Mouse (Mus musculus): ENCODE measurements around the gene Usp50. TPM values are rescaled to one million over a fixed set of nuclear protein-coding genes. Genes with fewer than 3 reads are reported as not detected.

Gene Usp50
- polyA plus RNA-seq (2012; rRNA removed; ENCODE audit: low replicate concordance) = 1.4 and 1.7 TPM in 2 replicates

GRCm38 (mm10) chr2:126783370-126783769 lies at the start of gene Usp50:
Gene Usp50, minus strand, starts transcription at chr2:126783470.

DNA sequence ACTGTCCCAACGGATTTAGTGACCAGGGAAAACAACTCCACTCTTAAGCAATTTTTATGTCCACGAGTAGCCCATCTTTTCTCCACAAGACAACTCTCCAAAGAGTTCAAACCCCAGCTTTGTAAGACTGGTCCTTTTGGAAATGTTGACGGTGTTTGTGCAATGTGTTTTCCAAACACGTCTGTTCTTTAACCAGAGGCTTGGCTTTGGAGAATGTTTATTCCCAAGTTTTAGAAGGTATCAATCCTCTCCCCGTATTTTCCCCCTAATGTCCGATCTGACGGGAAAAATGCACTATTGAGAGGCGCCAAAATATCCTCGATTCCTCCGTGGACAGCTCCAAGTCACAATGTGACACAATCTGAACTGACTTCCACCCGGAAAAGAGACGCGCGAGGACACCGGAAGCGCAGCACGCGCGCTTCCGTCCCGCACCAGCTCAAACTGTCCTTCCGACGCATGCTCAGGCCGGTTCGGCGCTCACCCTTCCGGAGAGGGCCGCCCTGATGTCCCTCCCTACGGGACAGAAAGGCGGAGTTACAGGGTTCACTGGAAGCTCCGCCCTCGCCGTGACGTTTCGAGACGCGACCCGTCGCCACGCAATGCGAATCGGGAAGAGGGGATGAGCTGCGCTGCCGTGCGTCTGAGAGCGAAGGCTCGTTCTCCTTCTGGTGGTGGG lies 76.4 kb downstream of the Usp50 start, which contains the start of gene Usp8:
Gene Usp8, plus strand, starts transcription at position 570 of the 679 bp plus-strand sequence.

GRCm38 (mm10) chr2:126676122-126676515 lies 107.2 kb downstream of the Usp50 start, which contains the start of gene Gabpb1:
Gene Gabpb1, minus strand, starts transcription at chr2:126676337.

Other genes with a start within 250 kb of the Usp50 start
- 6.2 and 6.5 TPM in 2 replicates for gene Slc27a2, start 231.1 kb downstream of the Usp50 start, polyA plus RNA-seq (2012; rRNA removed; ENCODE audit: low replicate concordance)
- gene Hdc, start 164.2 kb downstream of the Usp50 start, polyA plus RNA-seq (2012; rRNA removed; ENCODE audit: low replicate concordance) = 2.5 and 4.0 TPM in 2 replicates
- 7.8 and 12.0 TPM in 2 replicates for gene Gabpb1, start 107.1 kb downstream of the Usp50 start, polyA plus RNA-seq (2012; rRNA removed; ENCODE audit: low replicate concordance)
- gene Usp8, start 76.1 kb downstream of the Usp50 start, polyA plus RNA-seq (2012; rRNA removed; ENCODE audit: low replicate concordance) = 12.0 and 19.9 TPM in 2 replicates
- gene Trpm7, start 92.8 kb upstream of the Usp50 start, polyA plus RNA-seq (2012; rRNA removed; ENCODE audit: low replicate concordance) = 2.9 and 8.9 TPM in 2 replicates
- gene Sppl2a, start 149.8 kb upstream of the Usp50 start, polyA plus RNA-seq (2012; rRNA removed; ENCODE audit: low replicate concordance) = 13.2 and 31.1 TPM in 2 replicates
- 1.9 and 2.8 TPM in 2 replicates for gene Ap4e1, start 225.2 kb upstream of the Usp50 start, polyA plus RNA-seq (2012; rRNA removed; ENCODE audit: low replicate concordance)